Mouse (Mus musculus) heart, postnatal 14 days (tissue): ENCODE measurements around the gene Rnase12. TPM values are rescaled to one million over a fixed set of nuclear protein-coding genes. Genes with fewer than 3 reads are reported as not detected.

Source experiments
- DNase-seq, 2 experiments: peaks; one replicate each; pipeline ENCODE4 v3.0.0; 2021 to 2022
- intact Hi-C: fragments of 180-260 bp; cut with DNase I; formaldehyde crosslinking; loops from one replicate; pipeline ENCODE4 v1.15.1; 2025
- long read RNA-seq, 2 experiments: library from polyadenylated mRNA; stranded (forward); transcript quantifications; one replicate each; pipeline ENCODE4 v2.0.0; 2021
- total RNA-seq, 2 experiments: library from RNA; stranded (reverse); gene quantifications; 2 replicates each; pipeline ENCODE4 v1.2.3; 2021

Rnase12 gene
- total RNA-seq, result not detected
- long read RNA-seq, experiment 1, result 0 reads
- long read RNA-seq, experiment 2, result 0 reads

- DNase-seq, result no peak
- intact Hi-C loops, result no loop called here
Observed at GRCm38 (mm10) chr14:51057401-51057831, at the start of gene Rnase12. TSS of gene Rnase12 (minus strand) at chr14:51057661.

DNA sequence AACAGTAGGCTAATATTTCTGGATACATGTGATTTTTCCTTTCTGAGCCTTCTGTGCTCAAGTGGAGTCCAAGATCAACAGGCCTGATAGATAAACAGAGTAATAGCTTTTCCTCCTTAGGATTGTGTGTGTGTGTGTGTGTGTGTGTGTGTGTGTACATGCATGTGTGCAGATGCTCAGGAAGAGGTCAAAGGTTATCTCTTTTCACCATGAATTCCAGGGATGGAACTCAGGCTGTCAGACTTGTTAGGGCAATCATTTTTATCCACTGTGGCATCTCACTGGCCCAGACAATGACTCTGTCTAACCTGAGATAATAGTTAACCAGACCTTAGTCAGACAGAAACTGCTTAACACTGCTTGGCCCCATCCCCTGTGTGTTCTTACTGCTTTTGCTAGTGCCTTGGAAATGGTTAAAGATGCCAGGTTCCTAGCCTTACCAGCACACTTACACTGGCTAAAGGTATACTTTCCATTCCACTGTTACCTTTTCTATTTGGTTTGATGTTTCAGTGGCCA is 49.0 kb upstream of the Rnase12 start:
- no peak for DNase-seq
- intact Hi-C loops, result no loop called here

DNA sequence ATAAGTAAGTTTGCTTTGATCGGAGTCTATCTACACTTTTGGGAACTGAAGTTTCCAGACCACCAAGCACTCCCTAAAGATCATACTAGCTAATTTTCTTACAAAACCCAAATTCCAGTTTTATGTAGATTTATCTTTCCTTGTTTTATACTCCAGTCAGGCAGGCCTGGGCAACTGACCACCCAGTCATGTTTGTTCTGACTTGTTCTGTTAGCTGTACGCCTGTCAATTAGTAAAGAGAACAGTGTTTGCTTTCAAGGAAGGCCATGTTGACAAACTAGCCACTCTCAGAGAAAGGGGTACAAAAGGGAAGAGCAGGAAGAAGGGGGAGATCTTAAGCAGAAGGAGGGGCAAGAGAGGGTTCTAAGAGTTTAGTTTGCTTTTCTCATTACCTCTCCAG is 46.9 kb upstream of the Rnase12 start:
- no peak for DNase-seq
- intact Hi-C loops, result loop anchor here (2.0 to 5.0 kb wide), 2 partner anchors 68 to 242 kb away; no protein-coding TSS in a partner anchor

DNA sequence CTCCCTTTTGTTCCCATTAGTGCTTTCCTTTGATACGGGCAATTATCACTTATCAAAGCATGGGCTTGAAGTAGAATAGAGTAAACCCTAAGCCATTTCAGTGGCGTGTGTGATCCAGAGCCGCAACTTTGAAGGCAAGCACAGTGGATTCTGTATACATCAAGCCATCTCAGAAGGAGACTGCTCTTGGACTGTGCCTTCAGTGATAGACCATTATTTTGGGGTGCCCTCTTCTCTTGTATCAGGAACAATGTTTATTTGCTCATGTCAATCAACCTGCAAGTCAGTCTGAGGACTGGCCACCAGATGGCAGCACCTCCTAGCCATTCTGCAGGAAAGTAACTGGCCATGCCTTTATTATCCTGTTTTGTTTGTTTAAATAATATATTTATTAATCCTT is 45.8 kb upstream of the Rnase12 start:
- DNase-seq, result peak; percentile 71 to 83
- intact Hi-C loops, result loop anchor here (2.0 to 5.0 kb wide), 3 partner anchors 69 to 164 kb away; no protein-coding TSS in a partner anchor

DNA sequence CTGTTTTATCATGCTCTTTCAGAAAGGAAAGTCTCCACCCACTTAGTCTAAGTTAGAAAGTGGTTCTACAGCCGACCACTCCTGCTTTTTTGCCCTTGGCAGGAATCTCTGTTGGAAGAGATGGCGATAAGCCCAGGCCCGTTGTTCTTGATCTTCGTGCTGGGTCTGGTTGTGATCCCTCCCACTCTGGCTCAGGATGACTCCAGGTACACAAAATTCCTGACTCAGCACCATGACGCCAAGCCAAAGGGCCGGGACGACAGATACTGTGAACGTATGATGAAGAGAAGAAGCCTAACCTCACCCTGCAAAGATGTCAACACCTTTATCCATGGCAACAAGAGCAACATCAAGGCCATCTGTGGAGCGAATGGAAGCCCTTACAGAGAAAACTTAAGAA is 43.8 kb upstream of the Rnase12 start:
- intact Hi-C loops, result loop anchor here (5.0 kb wide), 1 partner anchor 71 kb away; no protein-coding TSS in a partner anchor
- DNase-seq, result no peak

GRCm38 (mm10) chr14:51098921-51099320 is 41.5 kb upstream of the Rnase12 start:
- no peak for DNase-seq
- intact Hi-C loops, result loop anchor here (1.0 kb wide), 1 partner anchor 299 kb away; no protein-coding TSS in a partner anchor

GRCm38 (mm10) chr14:51098300-51098699 is 40.8 kb upstream of the Rnase12 start:
- intact Hi-C loops, result loop anchor here (1.0 kb wide), 1 partner anchor 298 kb away; no protein-coding TSS in a partner anchor
- peak; percentile 59 to 85 for DNase-seq

DNA sequence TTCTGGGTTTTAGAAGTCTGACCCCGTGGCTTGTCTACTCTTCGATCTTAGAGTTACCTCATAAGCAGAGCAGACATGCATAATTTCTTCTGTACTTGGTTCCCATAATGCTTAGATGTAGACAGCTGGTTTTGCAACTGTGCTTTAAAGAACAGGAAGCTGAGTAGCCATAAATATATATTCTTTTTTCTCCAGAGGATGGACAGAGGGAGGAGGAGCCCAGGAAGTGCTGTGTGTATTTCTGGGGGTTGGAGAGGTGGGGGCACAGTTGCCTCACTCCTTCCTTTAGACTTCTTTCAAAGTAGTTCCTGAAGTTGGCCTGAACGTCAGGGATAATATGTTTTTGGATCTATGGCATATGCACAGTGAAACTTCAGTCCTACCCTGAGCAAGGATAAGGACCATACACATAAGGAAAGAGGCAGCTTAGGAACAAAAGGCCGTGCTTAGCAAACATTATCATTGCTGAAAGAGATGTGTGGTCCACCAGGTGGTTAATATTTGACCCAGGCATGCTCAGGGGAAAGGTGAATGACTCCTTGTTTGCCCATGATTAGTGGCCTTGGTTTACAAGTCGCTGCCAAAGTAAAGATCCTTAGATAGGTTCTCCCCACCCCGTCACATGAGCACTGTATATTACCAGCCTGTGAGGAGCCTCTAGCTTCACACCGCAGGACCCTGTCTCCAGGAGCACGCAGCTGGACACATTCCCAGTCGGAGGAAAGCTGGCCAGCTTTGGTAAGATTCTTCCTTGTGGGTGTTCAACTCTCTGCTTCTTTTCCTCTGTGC is 38.5 kb upstream of the Rnase12 start:
- DNase-seq, result no peak
- intact Hi-C loops, result loop anchor here (2.0 kb wide), 1 partner anchor 69 kb away; no protein-coding TSS in a partner anchor

DNA sequence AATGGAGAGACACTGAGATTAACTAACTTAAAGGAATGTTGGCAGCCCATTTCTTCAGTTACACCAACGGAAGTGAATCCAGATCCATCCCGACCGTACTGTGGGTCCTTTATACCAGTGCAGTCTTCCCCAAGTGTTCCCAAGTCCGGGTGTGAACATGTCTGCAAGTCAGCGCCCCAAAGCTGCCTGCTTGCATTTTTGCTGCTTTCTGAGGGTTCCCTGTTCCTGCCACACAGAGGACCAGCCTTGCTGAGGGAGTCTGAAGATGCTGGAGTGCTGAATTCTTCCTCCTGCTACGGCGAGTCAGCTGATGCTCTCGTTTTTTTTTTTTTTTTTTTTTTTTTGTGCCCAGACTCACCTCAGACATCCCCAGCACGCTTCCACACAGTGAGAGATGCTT is 37.5 kb upstream of the Rnase12 start:
- no peak for DNase-seq
- intact Hi-C loops, result no loop called here

DNA sequence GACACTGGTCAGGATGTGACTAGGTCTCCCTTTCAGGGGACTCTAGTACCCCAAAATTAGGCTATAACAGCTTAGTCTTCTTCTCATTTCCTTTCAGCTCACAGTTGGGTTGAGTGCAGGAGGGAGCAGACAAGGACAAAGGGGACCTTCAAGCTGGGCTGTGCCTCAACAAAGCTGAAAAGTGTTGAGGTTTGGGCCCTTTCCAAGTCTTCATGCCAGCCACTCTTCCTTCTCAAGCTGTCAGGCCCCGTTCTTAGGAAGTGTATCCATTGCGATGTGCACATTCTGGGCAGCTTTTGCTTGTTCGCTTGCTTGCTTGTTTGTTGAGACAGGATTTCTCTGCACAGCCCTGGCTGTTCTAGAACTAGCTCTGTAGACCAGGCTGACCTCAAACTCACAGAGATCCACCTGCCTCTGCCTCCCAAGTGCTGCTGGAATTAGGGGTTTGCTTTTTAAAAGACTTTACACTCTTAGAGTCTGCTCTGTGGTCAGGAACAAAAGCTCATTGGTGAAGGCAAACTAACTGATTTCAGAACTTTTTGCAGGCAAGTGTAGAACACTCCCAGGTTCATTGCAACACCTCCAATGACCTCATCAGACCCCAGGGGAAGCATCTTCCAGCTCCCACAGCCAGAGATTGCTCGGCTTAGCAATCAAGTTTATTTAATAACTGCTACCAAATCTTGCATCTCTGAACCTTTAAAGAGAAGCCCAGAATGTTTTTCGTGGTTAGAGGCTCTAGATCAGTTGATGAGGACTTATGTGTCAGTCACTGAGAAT is 36.8 kb upstream of the Rnase12 start:
- intact Hi-C loops, result no loop called here
- DNase-seq, result no peak

- intact Hi-C loops, result no loop called here
- DNase-seq, result no peak
Observed at GRCm38 (mm10) chr14:51093496-51093895, 36.0 kb upstream of the Rnase12 start.

DNA sequence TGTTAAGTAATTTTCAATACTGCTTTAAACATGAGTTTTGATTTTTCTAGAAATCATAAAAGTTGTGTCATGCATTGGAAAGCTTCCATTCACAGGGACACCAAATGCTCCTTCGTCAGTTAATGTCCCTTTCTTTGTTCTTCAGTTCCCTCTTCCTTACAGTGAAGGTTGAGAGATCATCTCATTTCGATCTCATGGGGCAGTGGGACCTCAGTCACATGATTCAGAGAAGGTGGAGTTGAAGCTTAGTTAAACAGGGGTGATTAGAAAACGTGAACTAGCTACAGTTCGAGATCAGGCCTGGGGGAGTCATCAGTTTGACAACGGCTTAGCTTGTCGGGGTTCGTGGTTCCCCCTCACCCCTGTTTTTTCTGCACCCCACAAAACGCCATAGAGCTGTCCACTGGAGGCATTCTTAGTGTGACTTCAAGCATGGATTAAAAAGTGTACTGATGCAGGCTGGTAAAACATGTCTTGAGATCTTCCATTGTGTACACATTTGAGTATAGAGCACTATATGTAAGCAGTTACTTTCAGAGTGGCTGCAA is 34.7 kb upstream of the Rnase12 start:
- DNase-seq, result no peak
- intact Hi-C loops, result no loop called here

GRCm38 (mm10) chr14:51090921-51091900 is 33.8 kb upstream of the Rnase12 start, which contains the start of the genes Rnase4 and Ang:
TSS of gene Rnase4 (plus strand) at chr14:51091077.
TSS of gene Ang (plus strand) at chr14:51091150.
- intact Hi-C loops, result loop anchor here (2.0 kb wide), 1 partner anchor 284 kb away; the partner anchor contains the start of genes Ccnb1ip1 and Parp2

DNA sequence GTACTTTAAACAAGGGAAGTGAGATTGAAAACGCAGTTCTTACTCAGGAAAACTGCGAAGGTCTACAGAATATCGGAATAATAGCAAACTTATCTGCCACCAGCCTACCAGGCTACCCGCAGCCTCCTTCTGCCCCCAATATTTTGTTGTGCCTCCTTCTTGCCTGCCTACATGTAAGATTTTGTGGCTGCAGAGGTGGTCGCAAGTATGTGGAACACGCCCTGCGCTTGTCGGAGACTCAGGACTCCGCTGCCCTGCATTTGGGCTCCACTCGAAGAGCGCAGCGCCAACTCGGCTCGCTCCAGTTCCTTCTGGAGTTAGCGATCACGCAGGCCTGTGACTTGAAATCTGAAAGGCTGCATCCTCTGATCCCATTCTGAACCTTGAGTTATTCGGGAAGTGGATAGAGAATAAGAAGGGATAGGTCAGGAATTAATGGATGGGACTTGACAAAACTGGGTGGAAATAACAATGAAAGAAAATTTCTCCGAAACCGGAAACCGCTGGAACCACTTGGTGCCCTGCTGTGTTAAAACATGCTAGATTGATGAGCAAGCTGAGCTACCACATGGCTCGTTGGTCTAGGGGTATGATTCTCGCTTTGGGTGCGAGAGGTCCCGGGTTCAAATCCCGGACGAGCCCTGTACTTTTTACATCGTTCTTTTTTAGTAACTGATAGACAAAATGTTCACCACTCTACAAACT is 32.8 kb upstream of the Rnase12 start:
- peak; percentile 82 to 87 for DNase-seq
- intact Hi-C loops, result loop anchor here (2.0 kb wide), 1 partner anchor 283 kb away; the partner anchor contains the start of genes Ccnb1ip1 and Parp2

More at GRCm38 (mm10) chr14:51090921-51091900, 33.8 kb upstream of the Rnase12 start, which contains the start of the genes Rnase4 and Ang:
- peak; percentile 68 to 71 for DNase-seq

DNA sequence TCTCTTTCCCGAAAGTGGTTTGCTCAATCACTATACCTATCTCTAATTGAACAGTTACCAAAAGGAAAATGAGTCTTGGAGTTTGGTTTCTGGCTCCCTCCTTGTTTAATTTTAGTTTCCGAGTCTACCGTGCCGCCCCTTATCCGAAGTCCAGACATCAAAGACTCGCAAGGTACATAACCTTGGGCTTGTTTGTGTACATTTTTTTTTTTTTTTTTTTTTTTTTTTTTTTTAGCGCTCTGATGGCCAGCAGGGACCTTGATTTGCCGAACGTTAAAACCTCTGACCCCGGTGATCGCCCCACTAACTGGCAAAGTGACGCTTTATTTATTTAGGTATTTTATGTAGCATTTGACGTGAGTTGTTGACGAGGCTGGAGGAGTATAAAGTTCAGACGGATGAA is 32.2 kb upstream of the Rnase12 start:
- DNase-seq, result no peak
- intact Hi-C loops, result loop anchor here (1.0 to 5.0 kb wide), 3 partner anchors 25 to 283 kb away; partner anchors contain the start of genes Ccnb1ip1, Parp2 and Tep1

- peak; percentile 95 to 97 for DNase-seq
- intact Hi-C loops, result loop anchor here (1.0 to 5.0 kb wide), 2 partner anchors 25 to 217 kb away; partner anchors contain the start of gene Tep1
Observed at GRCm38 (mm10) chr14:51088970-51089673, 31.7 kb upstream of the Rnase12 start.
